Mouse (Mus musculus) spleen, postnatal 4 days (tissue): ENCODE data around the gene Catsper2.
A peak's percentile ranks its signal among the peaks of the same experiment; 100 is the strongest.

ENCODE experiments used
- DNase-seq, 2 experiments: peaks; one replicate each; pipeline ENCODE4 v3.0.0; 2022; ENCODE audit warnings: low spot score in 2 of 2

The Catsper2 gene

DNA sequence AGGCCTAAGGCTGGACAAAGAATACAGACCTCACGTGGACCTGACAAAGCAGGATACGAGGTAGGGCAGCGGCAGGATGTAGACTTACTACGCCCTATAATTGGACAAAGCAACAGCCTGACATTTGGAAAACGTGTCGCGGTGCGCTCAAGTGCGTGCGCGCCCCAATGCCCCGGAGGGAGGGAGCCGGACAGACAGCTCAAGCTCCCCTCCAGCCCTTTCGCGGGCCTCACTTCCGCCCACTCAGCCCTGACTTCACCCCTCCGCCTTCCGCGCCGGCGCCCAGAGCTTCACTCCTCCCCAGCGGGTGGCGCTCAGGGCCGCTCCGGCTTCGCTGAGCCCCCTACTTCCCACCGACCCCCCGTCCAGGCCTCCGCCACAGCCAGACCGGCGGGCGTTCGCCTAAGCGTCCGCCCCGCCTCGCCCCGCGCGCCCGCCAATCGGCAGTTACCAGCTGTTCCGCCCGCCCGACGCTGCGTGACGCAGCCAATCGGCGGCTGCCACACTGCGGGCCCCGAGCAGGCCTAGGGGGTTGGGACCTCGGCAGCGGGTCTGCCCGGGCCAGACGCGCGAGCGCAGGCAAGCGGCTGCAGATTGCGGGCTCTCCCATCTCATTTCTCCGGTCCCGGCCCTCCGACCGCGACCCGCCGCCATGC, at the start of gene Catsper2, which contains the start of gene Pdia3:
Gene Catsper2 (minus strand): TSS at position 406 of the 656 bp plus-strand sequence.
Gene Pdia3 (plus strand): TSS at position 389 of the 656 bp plus-strand sequence.
- DNase-seq = peak; percentile 94 to 97

DNA sequence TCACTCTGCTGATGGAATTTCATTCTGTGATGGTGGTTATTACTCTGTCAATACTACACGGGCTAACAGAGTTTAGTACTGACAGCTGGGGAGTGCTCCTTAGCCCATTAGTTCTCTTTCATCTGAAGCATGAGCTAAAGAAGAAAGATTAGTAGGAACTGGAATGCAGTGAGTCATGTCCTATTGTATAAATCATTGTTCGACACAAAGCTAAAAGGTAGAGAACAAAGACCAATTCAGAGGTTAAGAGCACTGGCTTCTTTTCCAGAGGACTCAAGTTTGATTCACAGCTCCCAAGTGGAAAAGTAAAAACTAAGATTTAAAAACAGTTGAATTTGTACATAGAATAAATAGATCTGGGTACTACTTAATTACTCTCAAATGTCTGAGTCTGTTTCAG, 46.5 kb upstream of the Catsper2 start:
- DNase-seq = no peak

DNA sequence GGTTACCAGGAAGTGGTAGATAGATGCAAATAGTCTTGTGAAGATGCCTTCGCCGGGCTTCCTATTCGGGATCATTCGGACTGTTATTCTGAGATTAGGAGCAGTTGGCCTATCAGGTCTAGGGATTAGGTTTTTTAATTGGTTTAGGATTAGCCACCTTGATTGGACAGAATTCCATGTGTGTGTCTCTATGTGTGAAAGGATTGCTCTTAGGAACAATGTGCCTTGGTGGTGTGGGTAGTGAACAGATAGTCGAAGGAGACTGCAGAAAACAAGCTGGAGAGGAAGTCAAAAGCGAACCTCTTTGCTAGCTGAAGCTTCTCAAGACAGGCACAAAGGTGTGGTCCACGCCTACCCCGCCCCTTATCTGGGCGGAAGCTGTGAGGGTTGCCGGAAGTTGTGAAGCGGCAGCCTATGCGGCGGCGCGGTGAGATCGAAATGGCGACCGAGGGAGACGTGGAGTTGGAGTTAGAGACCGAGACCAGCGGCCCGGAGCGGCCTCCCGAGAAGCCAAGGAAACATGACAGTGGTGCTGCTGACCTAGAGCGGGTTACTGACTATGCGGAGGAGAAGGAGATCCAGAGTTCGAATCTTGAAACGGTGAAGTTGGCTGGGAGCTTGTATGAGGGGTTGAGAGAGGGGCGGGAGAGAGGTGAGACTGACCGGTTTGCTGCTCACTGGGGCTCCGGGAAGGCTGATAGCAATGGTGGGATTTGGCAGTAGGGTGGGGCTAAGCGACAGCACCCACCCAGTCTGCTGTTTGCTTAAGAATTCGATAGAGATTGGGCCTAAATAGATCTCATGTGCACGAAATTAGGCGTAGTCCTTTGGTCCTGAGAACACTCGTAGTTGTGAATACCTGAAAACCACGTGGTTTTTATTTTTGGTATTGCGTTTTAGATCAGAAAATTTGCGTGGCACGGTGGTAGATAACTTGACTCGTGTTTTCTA, 43.4 kb upstream of the Catsper2 start, which contains the start of gene Serinc4:
Gene Serinc4 (minus strand): TSS at position 90 of the 951 bp plus-strand sequence.
- peak; percentile 87 to 93 for DNase-seq

DNA sequence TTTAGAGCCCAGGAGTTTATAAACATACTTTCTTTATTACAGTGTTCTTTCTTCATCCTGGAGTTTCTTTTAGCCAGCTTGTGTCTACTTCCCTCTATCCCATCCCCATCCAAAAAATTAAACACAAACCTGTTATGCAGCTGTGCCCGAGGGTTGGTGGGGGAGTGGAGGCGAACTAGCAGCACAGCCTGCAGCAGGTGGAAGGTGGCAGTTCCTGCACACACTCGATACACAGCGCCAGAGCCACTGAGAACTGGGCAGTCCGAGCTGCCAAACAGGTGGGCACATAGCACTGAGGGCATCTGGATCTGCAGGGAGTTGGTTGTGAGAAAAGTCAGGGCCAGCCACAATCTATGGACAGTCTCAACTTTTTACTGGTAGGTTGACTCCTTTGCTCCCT, 41.9 kb upstream of the Catsper2 start:
- DNase-seq = no peak

DNA sequence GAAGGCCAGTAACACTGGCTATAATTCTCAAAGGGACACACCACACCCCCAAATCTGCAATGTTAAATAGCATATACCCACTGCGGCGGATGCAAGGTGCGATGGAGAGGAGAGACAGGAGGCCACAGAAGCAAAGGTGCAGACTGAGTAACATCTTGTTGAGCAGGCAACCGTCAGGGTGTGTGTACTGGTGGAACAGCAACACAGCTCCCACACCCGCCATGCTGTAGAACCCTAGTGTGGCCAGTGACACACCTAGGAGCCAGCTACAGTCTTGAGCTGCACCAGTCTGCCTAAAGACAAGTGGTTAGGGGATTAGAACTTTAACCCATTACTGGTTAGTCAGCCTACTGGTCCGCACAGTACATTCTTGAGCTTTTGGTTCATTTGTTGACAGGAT, 40.3 kb upstream of the Catsper2 start:
- DNase-seq = no peak

DNA sequence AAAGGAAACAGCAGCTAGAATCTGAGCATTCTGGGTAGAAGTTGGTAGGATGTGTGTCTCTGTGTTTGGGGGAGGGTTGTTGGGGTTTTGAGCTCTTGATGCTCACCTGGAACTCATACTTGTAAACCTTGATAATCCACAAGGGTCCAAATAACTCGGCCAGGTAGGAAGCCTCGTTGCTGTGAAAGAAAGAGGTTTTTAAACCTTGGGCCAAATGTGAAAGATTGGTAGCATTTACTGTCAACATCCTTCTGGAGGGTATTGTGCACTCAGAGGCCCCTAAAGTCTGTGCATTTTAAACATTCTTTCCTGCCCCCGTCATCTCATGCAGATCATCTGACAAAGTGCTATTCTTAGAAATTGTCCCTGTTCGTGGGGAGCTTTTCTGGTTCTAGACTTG, 39.4 kb upstream of the Catsper2 start, which contains the start of gene Hypk:
Gene Hypk (plus strand): TSS at position 301 of the 400 bp plus-strand sequence.
- DNase-seq = no peak

DNA sequence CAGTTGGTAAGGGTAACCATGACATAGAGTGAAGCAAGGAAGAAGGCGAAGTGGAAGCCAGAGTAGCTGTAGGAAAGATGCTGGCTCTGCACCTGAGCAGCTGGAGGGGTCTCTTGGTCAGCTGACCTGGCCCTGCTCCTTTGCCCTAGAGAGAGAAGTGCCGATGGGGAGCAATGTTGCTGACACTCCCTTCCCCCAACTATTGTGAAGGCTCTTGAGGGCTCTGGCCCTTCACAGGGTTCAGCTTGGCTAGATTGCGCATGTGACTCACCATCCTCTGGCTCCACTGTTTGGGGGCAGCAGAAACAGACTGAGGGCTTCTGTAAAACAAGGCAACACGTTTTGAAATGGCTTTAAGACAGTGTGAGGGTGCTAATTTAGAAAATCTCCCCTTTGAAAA, 38.8 kb upstream of the Catsper2 start:
- DNase-seq = no peak

DNA sequence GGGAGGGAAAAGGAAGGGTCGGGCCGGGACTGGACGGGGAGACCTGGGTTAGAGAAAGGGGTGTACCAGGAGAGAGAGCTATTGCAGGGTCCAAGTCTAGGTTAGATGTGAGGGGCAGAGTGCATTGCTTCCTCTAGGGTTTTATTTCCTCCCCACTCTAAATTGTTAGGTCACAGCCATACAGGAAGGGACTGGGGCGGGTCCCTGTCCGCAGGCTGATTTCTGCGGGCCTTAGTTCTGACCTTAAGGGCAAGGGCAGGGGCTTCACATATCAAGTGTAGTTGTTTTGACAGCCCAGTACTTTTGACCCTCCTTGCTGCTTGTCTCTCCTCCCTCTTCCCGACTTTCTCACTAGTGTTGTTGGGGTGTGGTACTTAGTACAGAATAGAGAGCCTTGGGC, 36.5 kb upstream of the Catsper2 start:
- DNase-seq = no peak

DNA sequence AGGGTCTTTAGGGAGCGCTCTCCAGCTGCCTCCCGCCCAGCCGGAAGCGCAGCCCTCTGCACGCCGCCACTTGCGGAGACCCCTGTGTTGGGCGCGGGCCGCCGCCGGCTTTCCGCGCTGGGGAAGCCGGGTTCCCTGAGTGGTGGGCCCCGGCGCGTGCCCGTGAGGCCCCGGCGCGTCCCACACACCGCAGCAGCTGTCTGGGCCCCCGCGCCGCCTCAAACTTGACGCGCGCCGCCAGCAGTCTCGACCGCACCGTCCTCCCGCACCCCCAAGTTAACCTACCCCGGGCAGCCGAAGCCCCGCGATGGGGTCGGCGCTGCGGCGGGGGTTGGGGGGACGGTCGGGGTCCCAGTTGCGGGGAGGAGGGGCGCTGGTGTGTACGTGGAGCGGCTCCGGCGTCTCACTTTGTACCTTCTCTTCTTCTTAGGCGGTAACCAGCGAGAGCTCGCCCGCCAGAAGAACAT, 36.0 kb upstream of the Catsper2 start:
- no peak for DNase-seq

DNA sequence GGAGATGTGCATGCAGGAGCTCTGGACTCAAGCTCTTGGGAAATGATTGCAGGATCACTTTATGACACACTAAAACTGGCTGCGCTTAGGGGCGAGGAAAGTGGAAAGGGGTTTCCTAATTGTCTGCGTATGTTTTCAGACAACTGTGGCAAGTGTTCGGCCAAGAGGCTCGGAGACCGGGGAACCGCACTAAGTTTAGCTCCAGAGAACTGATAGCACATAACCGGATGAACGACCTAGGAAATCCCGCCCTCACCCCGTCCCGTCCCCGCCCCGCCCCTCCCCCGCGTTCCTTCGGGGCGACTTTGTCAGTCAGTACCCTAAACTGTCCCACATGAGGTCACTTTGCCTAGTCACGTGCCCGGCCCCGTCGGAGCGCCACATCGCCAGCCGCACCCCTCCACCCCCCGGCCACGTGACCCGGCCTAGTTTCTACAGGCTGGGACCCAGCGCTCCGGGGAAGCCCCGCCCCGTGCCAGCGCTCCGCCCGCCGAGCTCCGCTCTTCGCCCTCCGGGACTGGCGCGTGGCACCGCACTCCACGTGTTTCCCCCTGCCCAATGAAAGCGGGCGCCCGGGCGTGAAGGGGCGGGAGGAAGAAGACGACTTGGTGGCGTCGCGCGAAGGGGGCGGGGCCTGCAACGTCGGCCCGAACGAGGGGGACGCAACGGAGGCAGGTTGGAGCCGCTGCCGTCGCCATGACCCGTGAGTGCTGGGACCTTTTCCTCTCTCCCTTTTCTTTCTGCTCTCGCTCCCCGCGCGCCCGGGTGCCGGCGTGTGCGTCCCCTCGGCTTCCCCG, 35.3 kb upstream of the Catsper2 start, which contains the start of gene Serf2:
Gene Serf2 (plus strand): TSS at position 457 of the 797 bp plus-strand sequence.
- DNase-seq = peak; percentile 99

DNA sequence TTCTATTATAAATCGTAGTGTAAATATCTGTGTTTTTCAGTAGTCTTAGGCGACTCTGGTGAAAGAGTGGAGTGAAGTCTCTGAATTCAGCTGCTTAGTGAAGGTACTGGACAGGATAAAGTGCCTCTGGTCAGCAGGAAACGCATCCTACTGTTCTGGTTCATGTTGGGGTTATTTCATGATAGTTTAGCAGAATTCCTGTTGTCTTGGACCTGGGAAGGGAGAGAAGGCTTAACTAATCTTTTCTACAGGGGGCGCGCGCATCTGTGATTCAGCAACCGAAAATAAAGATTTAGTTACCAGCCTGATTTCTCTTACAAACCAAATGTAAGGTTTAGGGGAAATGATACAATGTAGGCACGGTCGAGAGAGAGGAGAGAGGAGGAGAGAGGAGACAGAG, 34.5 kb upstream of the Catsper2 start:
- DNase-seq = no peak

DNA sequence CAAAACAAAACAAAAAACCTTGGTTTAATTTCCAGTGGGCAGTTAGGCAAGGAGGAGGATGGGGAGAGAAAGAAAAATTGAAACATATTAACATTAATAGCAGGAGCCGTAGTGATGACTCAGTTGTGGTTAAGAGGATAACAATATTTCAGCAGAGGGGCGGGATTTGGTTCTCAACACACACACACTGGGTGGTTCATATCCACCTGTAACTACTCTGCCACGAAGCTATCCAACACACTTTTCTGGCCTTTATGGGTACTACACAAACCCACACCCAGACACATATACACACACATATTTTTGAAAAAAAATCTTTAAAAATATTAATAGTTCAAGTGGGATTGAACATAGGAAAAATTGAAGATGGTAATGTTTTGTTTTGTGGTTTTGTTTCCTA, 33.4 kb upstream of the Catsper2 start:
- DNase-seq = no peak

DNA sequence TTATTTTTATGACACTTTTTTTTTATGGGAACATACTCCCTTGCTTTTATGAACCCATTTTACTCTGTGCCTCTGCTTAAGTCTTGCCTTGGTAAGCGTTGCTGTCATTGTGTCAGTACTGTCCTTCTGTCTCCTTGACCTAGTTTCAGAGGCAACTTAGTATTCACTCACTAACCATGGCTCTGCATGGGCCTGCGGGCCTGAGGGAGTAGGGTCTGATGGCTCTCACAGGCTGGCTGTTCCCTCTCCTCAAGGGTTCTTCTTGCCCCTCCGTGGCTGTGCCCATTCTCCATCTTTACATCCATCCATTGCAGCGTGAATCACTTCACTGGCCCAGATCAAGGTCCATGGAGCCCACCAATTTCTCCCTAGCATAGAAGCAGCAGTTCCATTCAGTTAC, 32.9 kb upstream of the Catsper2 start:
- DNase-seq = no peak

DNA sequence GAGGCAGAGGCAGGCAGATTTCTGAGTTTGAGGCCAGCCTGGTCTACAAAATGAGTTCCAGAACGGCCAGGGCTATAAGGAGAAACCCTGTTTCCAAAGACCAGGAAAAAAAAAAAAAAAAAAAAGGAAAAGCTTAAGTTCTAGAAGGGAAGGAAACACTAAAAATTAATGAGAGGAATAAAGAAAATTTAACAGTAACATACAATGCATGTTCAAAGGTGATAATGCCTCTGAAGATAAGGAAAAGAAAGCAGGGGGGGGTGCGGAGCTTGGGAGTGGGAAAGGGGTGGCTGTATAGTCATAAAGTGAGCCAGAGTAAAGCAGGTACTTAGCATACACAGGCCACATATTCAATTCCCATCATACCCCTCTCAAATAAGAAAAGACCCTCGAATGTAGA, 31.5 kb upstream of the Catsper2 start:
- DNase-seq = no peak

DNA sequence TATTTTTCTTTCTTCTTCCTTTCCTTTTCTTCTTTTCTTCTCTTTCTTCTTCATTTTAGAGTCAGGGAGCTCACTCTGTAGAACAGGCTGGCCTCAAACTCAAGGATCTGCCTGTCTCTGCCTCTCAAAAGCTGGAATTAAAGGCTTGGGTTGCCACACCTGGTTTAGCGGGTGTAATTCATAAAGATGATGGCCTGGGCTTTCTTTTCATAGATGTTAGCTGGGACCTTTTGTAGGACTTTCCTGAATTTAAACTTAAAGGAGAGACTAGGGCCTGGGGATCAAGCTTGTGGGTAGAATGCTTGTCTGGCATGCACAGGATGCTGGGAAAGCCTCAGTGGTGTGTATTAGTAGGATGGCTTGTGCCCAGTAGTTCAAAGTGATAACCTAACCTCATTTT, 30.6 kb upstream of the Catsper2 start, which contains the start of gene Ell3:
Gene Ell3 (minus strand): TSS at position 101 of the 400 bp plus-strand sequence.
- no peak for DNase-seq

DNA sequence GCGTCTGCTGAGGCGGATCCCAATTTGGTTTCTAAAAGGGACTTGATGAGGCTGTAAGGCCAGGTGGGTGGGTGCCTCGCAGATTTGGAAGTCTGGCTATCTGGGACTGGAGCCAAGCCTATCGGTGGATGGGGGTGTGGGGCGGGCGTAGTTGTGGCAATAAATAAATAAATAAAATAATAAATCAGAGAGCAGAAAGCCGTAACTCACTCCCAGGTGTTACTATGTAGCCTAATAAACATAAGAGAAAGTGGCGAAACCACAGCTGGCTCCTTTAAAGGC, 29.4 kb upstream of the Catsper2 start:
- no peak for DNase-seq

DNA sequence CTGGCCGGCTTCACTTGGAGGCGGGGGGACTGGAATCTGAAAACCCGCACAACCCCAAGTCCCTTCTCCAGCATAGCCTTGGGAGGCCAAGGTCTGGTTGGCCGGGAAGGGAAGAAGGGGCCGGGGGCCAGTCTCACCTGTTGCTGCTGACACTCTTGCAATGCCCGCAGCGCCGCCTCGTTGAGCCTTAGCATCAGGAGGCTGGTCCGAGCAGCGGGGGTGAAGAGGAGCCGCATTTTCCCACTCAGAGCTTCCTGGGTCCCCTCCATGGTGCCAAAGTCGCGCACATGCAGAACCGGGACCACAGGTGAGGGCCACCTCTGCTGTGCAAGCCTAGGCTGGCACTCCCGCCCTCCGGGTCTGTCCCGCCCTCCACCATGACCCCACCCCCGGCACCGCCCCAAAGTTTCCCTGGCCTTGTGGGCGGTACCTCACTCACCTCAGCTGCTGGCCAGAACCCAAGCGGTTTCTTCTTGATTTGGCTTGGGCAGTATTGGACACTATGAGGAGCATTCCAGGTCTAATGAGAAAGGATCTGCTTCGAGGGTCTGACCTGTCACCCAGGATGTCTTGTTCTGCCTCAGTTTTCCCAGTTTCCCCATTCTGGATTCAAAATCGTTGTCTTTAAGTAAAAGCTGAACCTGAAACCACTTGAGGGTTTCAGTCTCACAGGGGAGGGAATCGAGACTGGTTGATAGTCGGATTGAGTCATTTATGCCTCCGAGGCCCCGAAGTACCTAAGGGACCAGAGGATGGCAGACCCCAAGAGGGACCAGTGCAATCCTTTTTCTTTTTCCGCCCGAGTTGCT, 28.9 kb upstream of the Catsper2 start:
- peak; percentile 81 to 89 for DNase-seq

DNA sequence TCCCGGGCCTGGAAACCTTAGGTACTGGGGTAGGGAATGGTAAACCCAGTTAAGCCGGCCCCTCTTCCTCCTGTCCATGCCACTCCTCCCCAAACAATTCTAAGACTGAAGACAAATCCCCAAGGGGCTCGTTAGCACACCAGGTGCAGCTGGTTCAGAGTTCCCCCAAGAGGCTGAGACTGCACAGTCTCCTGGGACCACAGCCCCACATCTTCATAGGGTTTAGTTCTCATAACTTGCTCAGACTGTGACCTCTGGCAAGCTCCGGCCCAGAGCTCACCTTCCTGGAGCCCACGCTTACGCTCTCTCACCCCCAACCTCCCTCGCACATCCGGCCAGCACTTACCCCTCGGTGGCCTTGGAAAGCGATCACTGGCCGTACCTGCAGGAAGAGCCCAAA, 28.2 kb upstream of the Catsper2 start:
- peak; percentile 58 to 68 for DNase-seq

DNA sequence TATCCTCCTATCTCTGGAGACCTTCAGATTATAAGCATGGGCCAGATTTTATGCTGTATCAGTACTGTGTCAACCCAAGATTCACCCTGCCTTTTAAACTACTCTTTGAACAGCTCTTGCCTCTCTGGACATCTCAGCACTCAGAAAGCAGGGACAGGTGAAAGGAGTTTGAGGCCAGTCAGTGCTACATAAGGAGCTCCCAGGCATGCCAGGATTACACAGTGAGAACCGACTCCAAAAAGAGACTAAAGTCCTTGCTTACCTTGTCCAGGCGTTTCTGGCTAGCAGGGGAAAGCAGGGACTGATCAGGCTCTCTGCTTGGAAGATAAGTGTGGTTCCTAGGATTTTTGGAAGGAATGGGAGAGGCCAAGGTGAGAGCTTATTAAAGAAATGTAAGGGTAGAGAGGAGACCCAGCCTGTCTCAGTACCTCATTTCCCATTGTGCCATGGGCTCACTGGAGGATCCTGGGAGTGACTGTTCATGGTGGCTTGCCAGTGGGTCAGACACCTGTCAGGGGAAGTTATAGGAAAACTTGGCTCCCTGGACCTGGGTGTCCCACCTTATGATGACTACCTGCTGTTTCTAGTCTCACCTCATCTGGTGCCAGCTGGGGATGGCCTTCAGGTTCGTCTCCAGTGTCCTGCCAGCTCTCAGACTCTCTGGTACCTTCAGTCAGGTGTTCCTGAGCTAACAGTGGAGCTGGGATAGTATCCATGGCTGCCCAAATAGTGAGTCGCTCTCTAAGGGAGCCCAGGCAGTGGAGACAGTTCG, 27.4 kb upstream of the Catsper2 start:
- no peak for DNase-seq

DNA sequence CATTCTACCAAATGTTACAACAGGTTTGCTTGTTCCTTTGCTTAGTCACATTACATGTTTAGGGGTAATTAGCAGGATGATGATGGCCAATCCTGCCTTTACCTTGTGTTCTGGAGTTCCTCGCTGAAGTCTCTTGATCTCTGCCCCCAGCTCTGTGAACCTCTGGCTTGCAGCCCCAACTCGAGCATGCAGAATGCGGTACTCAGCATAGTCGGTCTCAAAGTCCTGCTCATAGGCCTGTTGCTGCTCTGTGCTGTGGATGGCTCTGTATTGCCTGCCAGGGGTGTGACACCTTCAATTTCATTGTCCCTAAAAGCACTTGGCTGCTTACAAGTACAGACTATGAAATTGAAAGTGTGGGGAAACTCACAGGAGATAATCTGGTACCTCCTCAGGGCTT, 26.2 kb upstream of the Catsper2 start:
- no peak for DNase-seq
